Mouse (Mus musculus): Measurements from ENCODE around the gene Slc10a7. TPM values are rescaled to one million over a fixed set of nuclear protein-coding genes. Genes with fewer than 3 reads are reported as not detected.

Slc10a7 gene
- polyA plus RNA-seq, 1 experiment from 2014 or later: 7.3 TPM

GRCm38 (mm10) chr8:78759139-78759538, 250.0 kb downstream of the Slc10a7 start:
- Histone ChIP-seq H3K27ac (ENCODE audit: low read depth, low read length) (no peak overlapping the region), H3K4me2 (no peak overlapping the region), H3K9ac (ENCODE audit: low read length) (no peak overlapping the region), H3K4me3 (ENCODE audit: low read depth, low read length) (no peak overlapping the region), H3K36me3 (ENCODE audit: control insufficient read depth, insufficient read depth, low read length) (no peaks in the 10 kb centered on the region), H3K9me3 (ENCODE audit: control insufficient read depth, low read length) (no peaks in the 10 kb centered on the region), H3K4me1 (ENCODE audit: control insufficient read depth, insufficient read depth, low read length) (no peaks in the 10 kb centered on the region), H3K27me3 (ENCODE audit: control insufficient read depth, insufficient read depth, low read length) (no peaks in the 10 kb centered on the region)
- ATAC-seq (ENCODE audit: low FRiP score) (no peak), DNase-seq (ENCODE audit: low spot score, missing footprints) (peak; percentile 47)

GRCm38 (mm10) chr8:78764976-78765375, 255.8 kb downstream of the Slc10a7 start:
- Histone ChIP-seq H3K27ac (ENCODE audit: low read depth, low read length) (no peak overlapping the region), H3K4me1 (ENCODE audit: control insufficient read depth, insufficient read depth, low read length) (no peaks in the 10 kb centered on the region), H3K27me3 (ENCODE audit: control insufficient read depth, insufficient read depth, low read length) (no peaks in the 10 kb centered on the region), H3K9me3 (ENCODE audit: control insufficient read depth, low read length) (no peaks in the 10 kb centered on the region), H3K36me3 (ENCODE audit: control insufficient read depth, insufficient read depth, low read length) (no peaks in the 10 kb centered on the region), H3K4me3 (ENCODE audit: low read depth, low read length) (no peak overlapping the region), H3K9ac (ENCODE audit: low read length) (no peak overlapping the region), H3K4me2 (no peak overlapping the region)
- DNase-seq (ENCODE audit: low spot score, missing footprints): no peak
- ATAC-seq (ENCODE audit: low FRiP score): no peak

GRCm38 (mm10) chr8:78765556-78765955, 256.4 kb downstream of the Slc10a7 start:
- no peak for ATAC-seq (ENCODE audit: low FRiP score)
- Histone ChIP-seq H3K4me1 (ENCODE audit: control insufficient read depth, insufficient read depth, low read length) (no peaks in the 10 kb centered on the region), H3K27me3 (ENCODE audit: control insufficient read depth, insufficient read depth, low read length) (no peaks in the 10 kb centered on the region), H3K36me3 (ENCODE audit: control insufficient read depth, insufficient read depth, low read length) (no peaks in the 10 kb centered on the region), H3K9me3 (ENCODE audit: control insufficient read depth, low read length) (no peaks in the 10 kb centered on the region), H3K27ac (ENCODE audit: low read depth, low read length) (no peak overlapping the region), H3K4me3 (ENCODE audit: low read depth, low read length) (no peak overlapping the region), H3K9ac (ENCODE audit: low read length) (no peak overlapping the region), H3K4me2 (no peak overlapping the region)
- peak; percentile 44 for DNase-seq (ENCODE audit: low spot score, missing footprints)
- 94% methylated on average over 1 of the region's 1 CpGs for WGBS

- H3K4me3 ChIP-seq (ENCODE audit: low read depth, low read length): no peak overlapping the region
- no peaks in the 10 kb centered on the region for H3K27me3 ChIP-seq (ENCODE audit: control insufficient read depth, insufficient read depth, low read length)
- ATAC-seq (ENCODE audit: low FRiP score) (no peak), DNase-seq (ENCODE audit: low spot score, missing footprints) (no peak)
- H3K36me3 ChIP-seq (ENCODE audit: control insufficient read depth, insufficient read depth, low read length): no peaks in the 10 kb centered on the region
- H3K4me2 ChIP-seq: no peak overlapping the region
- no peak overlapping the region for H3K9ac ChIP-seq (ENCODE audit: low read length)
- WGBS: 89% methylated on average over 3 of the region's 3 CpGs
- no peak overlapping the region for H3K27ac ChIP-seq (ENCODE audit: low read depth, low read length)
- H3K9me3 ChIP-seq (ENCODE audit: control insufficient read depth, low read length): no peaks in the 10 kb centered on the region
- no peaks in the 10 kb centered on the region for H3K4me1 ChIP-seq (ENCODE audit: control insufficient read depth, insufficient read depth, low read length)
Observed at GRCm38 (mm10) chr8:78770584-78770983, 261.4 kb downstream of the Slc10a7 start.

- Histone ChIP-seq H3K9me3 (ENCODE audit: control insufficient read depth, low read length) (no peaks in the 10 kb centered on the region), H3K36me3 (ENCODE audit: control insufficient read depth, insufficient read depth, low read length) (no peaks in the 10 kb centered on the region), H3K27me3 (ENCODE audit: control insufficient read depth, insufficient read depth, low read length) (no peaks in the 10 kb centered on the region), H3K9ac (ENCODE audit: low read length) (no peak overlapping the region), H3K4me3 (ENCODE audit: low read depth, low read length) (no peak overlapping the region), H3K4me1 (ENCODE audit: control insufficient read depth, insufficient read depth, low read length) (no peaks in the 10 kb centered on the region), H3K4me2 (no peak overlapping the region), H3K27ac (ENCODE audit: low read depth, low read length) (no peak overlapping the region)
- DNase-seq (ENCODE audit: low spot score, missing footprints) (peak; percentile 17), ATAC-seq (ENCODE audit: low FRiP score) (no peak)
- 71% methylated on average over 7 of the region's 7 CpGs for WGBS
Observed at GRCm38 (mm10) chr8:78771256-78771655, 262.1 kb downstream of the Slc10a7 start.

GRCm38 (mm10) chr8:78776816-78777215, 267.7 kb downstream of the Slc10a7 start:
- no peak overlapping the region for H3K9ac ChIP-seq (ENCODE audit: low read length)
- no peak for ATAC-seq (ENCODE audit: low FRiP score)
- 89% methylated on average over 9 of the region's 9 CpGs for WGBS
- H3K4me1 ChIP-seq (ENCODE audit: control insufficient read depth, insufficient read depth, low read length): no peaks in the 10 kb centered on the region
- no peak overlapping the region for H3K4me3 ChIP-seq (ENCODE audit: low read depth, low read length)
- no peaks in the 10 kb centered on the region for H3K9me3 ChIP-seq (ENCODE audit: control insufficient read depth, low read length)
- no peaks in the 10 kb centered on the region for H3K27me3 ChIP-seq (ENCODE audit: control insufficient read depth, insufficient read depth, low read length)
- H3K27ac ChIP-seq (ENCODE audit: low read depth, low read length): no peak overlapping the region
- H3K4me2 ChIP-seq: no peak overlapping the region
- DNase-seq (ENCODE audit: low spot score, missing footprints): peak; percentile 54
- H3K36me3 ChIP-seq (ENCODE audit: control insufficient read depth, insufficient read depth, low read length): no peaks in the 10 kb centered on the region

Other genes with a start within 250 kb of the Slc10a7 start
- gene Pou4f2, start 72.7 kb upstream of the Slc10a7 start, polyA plus RNA-seq (2014; fragmentation: Nextera tagmentation; extraction: Ambion mirVana): 0.41 and 0.68 TPM in 2 replicates
- gene Rbmxl1, start 448 bp upstream of the Slc10a7 start, polyA plus RNA-seq (2014; fragmentation: Nextera tagmentation; extraction: Ambion mirVana): 412 and 434 TPM in 2 replicates